Mouse (Mus musculus) MEL (cell line): ENCODE results near the gene Efcc1.

Experiments used
- CHD2 ChIP-seq: IDR thresholded peaks from 2 replicates; pipeline ENCODE4 v1.6.1; 2011; ENCODE audit warnings: low read length, improper control_type of control experiment
- CTCF ChIP-seq, 3 experiments: IDR thresholded peaks in 2 of 3; conservative IDR thresholded peaks in 1 of 3; 2 replicates each; pipeline ENCODE4 v1.5.1; 2011 to 2012; ENCODE audit warnings: low read length in 3 of 3, low read depth in 2 of 3, mild to moderate bottlenecking in 2 of 3, improper control_type of control experiment in 1 of 3, inconsistent platforms in 1 of 3, mixed read lengths in 1 of 3, moderate library complexity in 1 of 3; ENCODE audit not compliant: control insufficient read depth in 1 of 3, insufficient read depth in 1 of 3, poor library complexity in 1 of 3, severe bottlenecking in 1 of 3
- E2F4 ChIP-seq: IDR thresholded peaks from 2 replicates; pipeline ENCODE4 v1.6.1; 2011; ENCODE audit warnings: low read depth, low read length, improper control_type of control experiment, borderline replicate concordance
- MAX ChIP-seq: IDR thresholded peaks from 2 replicates; pipeline ENCODE4 v1.6.1; 2011; ENCODE audit warnings: low read length, improper control_type of control experiment
- MAZ ChIP-seq: IDR thresholded peaks from 2 replicates; pipeline ENCODE4 v1.6.1; 2012; ENCODE audit warnings: low read depth, mild to moderate bottlenecking, inconsistent platforms, low read length, improper control_type of control experiment
- MYC ChIP-seq: IDR thresholded peaks from 2 replicates; pipeline ENCODE4 v1.6.1; 2011; ENCODE audit warnings: low read depth, mild to moderate bottlenecking, low read length, improper control_type of control experiment, moderate library complexity
- NELFE ChIP-seq: IDR thresholded peaks from 2 replicates; pipeline ENCODE4 v1.6.1; 2011; ENCODE audit warnings: low read depth, low read length, improper control_type of control experiment
- POLR2A ChIP-seq, 2 experiments: IDR thresholded peaks; 2 replicates each; pipeline ENCODE4 v1.6.1; 2011 to 2012; ENCODE audit warnings: low read length in 2 of 2, mild to moderate bottlenecking in 2 of 2, control low read depth in 1 of 2, improper control_type of control experiment in 1 of 2, low read depth in 1 of 2, moderate library complexity in 1 of 2; ENCODE audit not compliant: control insufficient read depth in 1 of 2, insufficient read depth in 1 of 2, poor library complexity in 1 of 2
- POLR2AphosphoS2 ChIP-seq: IDR thresholded peaks from 2 replicates; pipeline ENCODE4 v1.6.1; 2011; ENCODE audit warnings: low read length, improper control_type of control experiment
- ZNF384 ChIP-seq: IDR thresholded peaks from 2 replicates; pipeline ENCODE4 v1.6.1; 2012; ENCODE audit warnings: low read depth, mild to moderate bottlenecking, inconsistent platforms, low read length, improper control_type of control experiment

GRCm38 (mm10) chr6:87732151-87733011 is 1.7 kb downstream of the Efcc1 start:
- TF ChIP-seq CTCF (IDR thresholded peaks at IDR 0.05 in 2 of 3, conservative IDR thresholded peaks at IDR 0.05 in 1 of 3; ENCODE audit: control insufficient read depth in 1 of 3, insufficient read depth in 1 of 3, low read depth in 2 of 3, low read length in 3 of 3, poor library complexity in 1 of 3, severe bottlenecking in 1 of 3) (no peak), POLR2AphosphoS2 (no peak), ZNF384 (no peak), CHD2 (no peak), POLR2A (IDR thresholded peaks at IDR 0.05; ENCODE audit: control insufficient read depth in 1 of 2, insufficient read depth in 1 of 2, low read depth in 1 of 2, low read length in 2 of 2, poor library complexity in 1 of 2) (no peak), MAZ (no peak), MYC (no peak), MAX (no peak), E2F4 (no peak), NELFE (no peak)
